Mouse (Mus musculus): ENCODE data around the gene Gm21789. TPM values are rescaled to one million over a fixed set of nuclear protein-coding genes. Genes with fewer than 3 reads are reported as not detected.
"Not testable (repeated sequence)": the region's sequence is repeated elsewhere in the genome, so short reads cannot be mapped to it uniquely, and the experiment has no call there.

Gm21789 gene
- total RNA-seq (2021), result not detected in 2 replicates
- long read RNA-seq, result 0 reads

DNA sequence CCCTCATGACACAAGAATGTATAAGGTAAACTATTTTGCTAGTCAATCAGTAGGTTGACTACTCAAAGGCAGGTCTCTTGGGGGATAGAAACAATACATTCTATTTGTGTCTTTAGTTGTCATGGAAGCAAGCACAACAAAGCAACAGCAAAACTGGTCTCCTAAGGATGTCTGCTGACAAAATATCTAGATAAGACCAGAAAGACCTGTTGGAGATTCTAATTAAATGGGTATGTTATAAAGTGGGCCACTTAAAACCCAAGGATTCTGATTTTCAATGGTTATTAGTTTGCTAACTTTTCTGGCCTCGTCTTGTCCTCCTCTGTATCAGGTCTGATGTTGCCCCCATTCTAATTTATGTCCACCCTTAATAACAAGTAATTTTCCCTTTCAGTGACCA is at the start of gene Gm21789:
Gene Gm21789, plus strand, starts transcription at position 301 of the 400 bp plus-strand sequence.
- DNase-seq, result not testable (repeated sequence)

GRCm38 (mm10) chrX:32894325-32894724 is 47.2 kb upstream of the Gm21789 start, which contains the start of gene Btbd35f30:
Gene Btbd35f30 (plus strand): TSS chrX:32894625.
- DNase-seq, result not testable (repeated sequence)

- not testable (repeated sequence) for DNase-seq
Observed at GRCm38 (mm10) chrX:32973597-32973996, 32.0 kb downstream of the Gm21789 start, which contains the start of gene Btbd35f5. Gene Btbd35f5 (plus strand): TSS chrX:32973897.

Other genes starting within 250 kb of the Gm21789 start
- gene Btbd35f21, start 215.7 kb upstream of the Gm21789 start, total RNA-seq (2021), result not detected in 2 replicates
- not detected in 2 replicates for gene Btbd35f30, start 47.1 kb upstream of the Gm21789 start, total RNA-seq (2021)
- not detected in 2 replicates for gene Btbd35f5, start 32.1 kb downstream of the Gm21789 start, total RNA-seq (2021)